In genomic region chr11:73203895-73204294, GRCm38 (mm10) we compare ENCODE assay signal across 31 mouse cellular contexts. TPM values are rescaled to one million over a fixed set of nuclear protein-coding genes. Genes with fewer than 3 reads are reported as not detected.
"Had no signal": no experiment of that assay in that cellular context is flagged by ENCODE, and none has a peak within 500 bp of the region (broad histone marks: within the 10 kb centered on the region; RNA-seq: fewer than 3 reads in every experiment).

No protein-coding gene starts in this region.

- H3K27me3 ChIP-seq: heart, embryonic 13.5 days; heart, embryonic 15.5 days; hindbrain, embryonic 12.5 days; intestine, embryonic 15.5 days; liver, embryonic 13.5 days; liver, embryonic 15.5 days had no signal

- H3K36me3 ChIP-seq: heart, embryonic 13.5 days; heart, embryonic 15.5 days; hindbrain, embryonic 10.5 days; hindbrain, embryonic 12.5 days; intestine, embryonic 15.5 days; limb, embryonic 10.5 days; limb, embryonic 12.5 days; liver, embryonic 13.5 days; liver, embryonic 15.5 days had no signal

- H3K4me3 ChIP-seq: heart, embryonic 13.5 days; heart, embryonic 15.5 days; hindbrain, embryonic 10.5 days; hindbrain, embryonic 12.5 days; intestine, embryonic 15.5 days; layer of hippocampus, adult 2 months; left cerebral cortex, adult 2 months; limb, embryonic 10.5 days; limb, embryonic 12.5 days; liver, embryonic 13.5 days; liver, embryonic 15.5 days had no signal

- DNase-seq: gastrocnemius, postnatal 10 days; gastrocnemius, postnatal 25 days; heart, postnatal 14 days; heart, postnatal 36 days; kidney, adult 18-20 months; kidney, adult 8-10 months; kidney, postnatal 10 days; kidney, postnatal 25 days; kidney, postnatal 4 days; liver, embryonic 13.5 days; liver, postnatal 0 days; lung, adult 2 months had no signal

- H3K9me3 ChIP-seq: heart, embryonic 13.5 days; heart, embryonic 15.5 days; hindbrain, embryonic 10.5 days; hindbrain, embryonic 12.5 days; intestine, embryonic 15.5 days; limb, embryonic 10.5 days; limb, embryonic 12.5 days; liver, embryonic 13.5 days; liver, embryonic 15.5 days had no signal

- ATAC-seq: hindbrain, embryonic 16.5 days; inflammation-experienced regulatory T-cells, adult 6 months; intestine, embryonic 15.5 days; intestine, postnatal 0 days; liver, postnatal 0 days had no signal

- H3K27ac ChIP-seq: heart, embryonic 13.5 days; heart, embryonic 15.5 days; hindbrain, embryonic 10.5 days; hindbrain, embryonic 12.5 days; hindbrain, embryonic 14.5 days; intestine, embryonic 15.5 days; layer of hippocampus, adult 2 months; left cerebral cortex, adult 2 months; limb, embryonic 10.5 days; limb, embryonic 12.5 days; liver, embryonic 13.5 days; liver, embryonic 15.5 days had no signal

- H3K4me2 ChIP-seq: heart, embryonic 13.5 days; heart, embryonic 15.5 days; hindbrain, embryonic 12.5 days; hindbrain, embryonic 14.5 days; intestine, embryonic 15.5 days; limb, embryonic 12.5 days; liver, embryonic 11.5 days; liver, embryonic 13.5 days; liver, embryonic 15.5 days had no signal

- H3K9ac ChIP-seq: heart, embryonic 13.5 days; heart, embryonic 15.5 days; hindbrain, embryonic 12.5 days; hindbrain, embryonic 14.5 days; intestine, embryonic 15.5 days; limb, embryonic 12.5 days; liver, embryonic 13.5 days; liver, embryonic 15.5 days; liver, postnatal 0 days had no signal

RNA-seq across cellular contexts. Expression of gene Trpv1, which starts 30.2 kb away (rescaled TPM):
- total RNA-seq: granulocyte monocyte progenitor cell, adult 5-6 weeks; heart, postnatal 36 days; layer of hippocampus, adult 2 months; left cerebral cortex, postnatal 36 days had no signal
- polyA plus RNA-seq: heart, embryonic 13.5 days; hindbrain, embryonic 10.5 days; hindbrain, embryonic 12.5 days; inflammation-experienced regulatory T-cells, adult 6 months; kidney, embryonic 14.5 days; kidney, embryonic 16.5 days; liver, embryonic 11.5 days; liver, embryonic 13.5 days had no signal
